Comparison of ENCODE assay signal across 8 mouse cellular contexts in the genomic region with DNA sequence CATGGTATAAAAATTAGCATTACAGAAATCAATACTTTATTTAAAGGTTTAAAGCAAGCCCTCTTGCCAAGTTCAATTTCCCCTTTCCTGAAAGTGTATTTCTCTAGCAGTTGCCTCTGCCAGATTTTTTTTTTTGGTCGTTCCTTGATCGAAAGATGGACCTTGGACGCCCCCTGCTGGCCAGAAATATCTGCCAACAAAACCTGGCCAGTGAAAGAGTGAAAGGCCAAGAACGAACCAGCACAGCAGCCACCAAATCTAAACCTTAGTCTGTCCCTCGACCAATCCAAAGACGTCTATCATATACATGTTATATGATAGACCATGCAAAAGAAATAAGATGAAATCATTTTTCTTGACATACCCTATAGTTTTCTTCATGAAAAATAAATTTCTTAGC. TPM values are rescaled to one million over a fixed set of nuclear protein-coding genes. Genes with fewer than 3 reads are reported as not detected.
DNase-seq lines count a peak whose midpoint lies in the region; ATAC-seq and TF ChIP-seq lines count a peak whose summit lies in the region.

No protein-coding gene starts in this region.

- ATAC-seq in heart, embryonic 12.5 days (ENCODE audit: insufficient number of reproducible peaks, low FRiP score) = no peak
- peak; percentile 73; the same call in 1 of the 2 replicates for ATAC-seq in midbrain, embryonic 11.5 days (ENCODE audit: low FRiP score)

- H3K4me2 ChIP-seq in heart, embryonic 12.5 days = no peak overlapping the region
- no peak overlapping the region for H3K4me2 ChIP-seq in midbrain, embryonic 11.5 days

- no peak overlapping the region for H3K4me3 ChIP-seq in heart, embryonic 12.5 days
- no peak overlapping the region for H3K4me3 ChIP-seq in left cerebral cortex, adult 2 months
- H3K4me3 ChIP-seq in midbrain, embryonic 11.5 days (ENCODE audit: low read depth, low read length) = no peak overlapping the region

- H3K36me3 ChIP-seq in heart, embryonic 12.5 days = no peaks in the 10 kb centered on the region
- no peaks in the 10 kb centered on the region for H3K36me3 ChIP-seq in midbrain, embryonic 11.5 days (ENCODE audit: control insufficient read depth, insufficient read depth, low read length)
- no peaks in the 10 kb centered on the region for H3K36me3 ChIP-seq in splenic B cell, adult 2 months (ENCODE audit: control insufficient read depth, insufficient read depth, low read length, poor library complexity, severe bottlenecking)

- TF ChIP-seq CTCF in left cerebral cortex, adult 2 months (IDR thresholded peaks at IDR 0.05) = peak; percentile 76

- no peaks in the 10 kb centered on the region for H3K9me3 ChIP-seq in heart, embryonic 12.5 days (replicated peaks)
- H3K9me3 ChIP-seq in midbrain, embryonic 11.5 days (ENCODE audit: control insufficient read depth, low read length) = no peaks in the 10 kb centered on the region

- H3K4me1 ChIP-seq in heart, embryonic 12.5 days (replicated peaks) = no peaks in the 10 kb centered on the region
- no peaks in the 10 kb centered on the region for H3K4me1 ChIP-seq in midbrain, embryonic 11.5 days (ENCODE audit: control insufficient read depth, insufficient read depth, low read length)

- H3K27ac ChIP-seq in heart, embryonic 12.5 days (ENCODE audit: poor library complexity, severe bottlenecking) = no peak overlapping the region
- H3K27ac ChIP-seq in left cerebral cortex, adult 2 months = no peak overlapping the region
- H3K27ac ChIP-seq in midbrain, embryonic 11.5 days (ENCODE audit: low read depth, low read length) = no peak overlapping the region

- H3K27me3 ChIP-seq in heart, embryonic 12.5 days (replicated peaks) = no peaks in the 10 kb centered on the region
- no peaks in the 10 kb centered on the region for H3K27me3 ChIP-seq in midbrain, embryonic 11.5 days (ENCODE audit: control insufficient read depth, insufficient read depth, low read length)
- H3K27me3 ChIP-seq in splenic B cell, adult 2 months (ENCODE audit: control insufficient read depth, insufficient read depth, low read length, poor library complexity, severe bottlenecking) = no peaks in the 10 kb centered on the region

- WGBS in heart, embryonic 12.5 days = 8% methylated on average over 6 of the region's 6 CpGs
- WGBS in midbrain, embryonic 11.5 days = 10% methylated on average over 6 of the region's 6 CpGs

- no peak overlapping the region for H3K9ac ChIP-seq in heart, embryonic 12.5 days
- H3K9ac ChIP-seq in midbrain, embryonic 11.5 days (ENCODE audit: low read length) = no peak overlapping the region

- intact Hi-C loops in left cerebral cortex, adult 2 months (cut with DNase I) = loop anchor here (10.0 kb wide), 2 partner anchors 615 to 1545 kb away; no protein-coding TSS in a partner anchor

- DNase-seq in heart, adult 11 months = peak; percentile 74
- peak; percentile 69 for DNase-seq in brain, adult 2 months (ENCODE audit: low read depth, low spot score)
- peak; percentile 6 for DNase-seq in fibroblast of lung, adult 2 months (ENCODE audit: low read depth)
- peak; percentile 83 for DNase-seq in heart, postnatal 4 days
- peak; percentile 59 to 81 for DNase-seq in left cerebral cortex, adult 2 months (ENCODE audit: extremely low spot score in 1 of 2, low spot score in 2 of 2)
- DNase-seq in midbrain, embryonic 11.5 days (ENCODE audit: low spot score, missing footprints) = peak; percentile 98
- DNase-seq in splenic B cell, adult 2 months (ENCODE audit: low read depth, low spot score) = peak; percentile 20

RNA-seq across cellular contexts. Expression of a gene that starts 23.9 kb away (rescaled TPM):
- not detected in 2 replicates for polyA plus RNA-seq in heart, embryonic 12.5 days (2016; fragmentation: Nextera tagmentation; extraction: Ambion mirVana)
- total RNA-seq in heart, postnatal 4 days (2021) = not detected
- not detected for total RNA-seq in left cerebral cortex, adult 2 months (2021)
- not detected in 2 replicates for polyA plus RNA-seq in midbrain, embryonic 11.5 days (2014; fragmentation: Nextera tagmentation; extraction: Ambion mirVana)

RNA-seq across cellular contexts. Expression of a gene that starts 55.9 kb away (rescaled TPM):
- polyA plus RNA-seq in heart, embryonic 12.5 days (2016; fragmentation: Nextera tagmentation; extraction: Ambion mirVana) = not detected in 2 replicates
- not detected for total RNA-seq in heart, postnatal 4 days (2021)
- total RNA-seq in left cerebral cortex, adult 2 months (2021) = not detected
- not detected in 2 replicates for polyA plus RNA-seq in midbrain, embryonic 11.5 days (2014; fragmentation: Nextera tagmentation; extraction: Ambion mirVana)

Comparison
In these comparisons a context has a peak if more than half of its experiments do, and no peak if none do; other contexts are left out.
1. DNase-seq: peak in every context shown above with its lines; median percentile 98 in midbrain, embryonic 11.5 days; 83 in heart, postnatal 4 days; 74 in heart, adult 11 months; 70 in left cerebral cortex, adult 2 months; 69 in brain, adult 2 months; 20 in splenic B cell, adult 2 months; 6 in fibroblast of lung, adult 2 months.